Mouse (Mus musculus) liver, embryonic 16.5 days (tissue): ENCODE data around the gene Gm28710. TPM values are rescaled to one million over a fixed set of nuclear protein-coding genes. Genes with fewer than 3 reads are reported as not detected.

Source experiments
- ATAC-seq: fragments of 200-750 bp; cut with Nextera tagmentation; 2 replicates; pipeline ENCODE4 v1.8.0; 2017; ENCODE audit warnings: low read depth, mild to moderate bottlenecking, moderate number of reproducible peaks, moderate library complexity
- H3K27ac ChIP-seq: fragments of 300-500 bp; sonication (generic); 2 replicates; pipeline ENCODE4 v1.5.1; 2014; ENCODE audit warnings: mild to moderate bottlenecking, low read length
- H3K27me3 ChIP-seq: fragments of 300-500 bp; sonication (generic); 2 replicates; pipeline ENCODE4 v1.6.1; 2014; ENCODE audit warnings: low read depth, low read length, mixed read lengths; ENCODE audit not compliant: control insufficient read depth, insufficient read depth
- H3K36me3 ChIP-seq: fragments of 300-500 bp; sonication (generic); 2 replicates; pipeline ENCODE4 v1.6.1; 2014; ENCODE audit warnings: mild to moderate bottlenecking; ENCODE audit not compliant: control insufficient read depth, insufficient read depth
- H3K4me1 ChIP-seq: fragments of 300-500 bp; sonication (generic); 2 replicates; pipeline ENCODE4 v1.6.1; 2014; ENCODE audit warnings: low read depth, low read length, mixed read lengths; ENCODE audit not compliant: control insufficient read depth
- H3K4me2 ChIP-seq: fragments of 300-500 bp; sonication (generic); 2 replicates; pipeline ENCODE4 v1.6.1; 2014; ENCODE audit warnings: low read depth, low read length, mixed read lengths
- H3K4me3 ChIP-seq: fragments of 300-500 bp; sonication (generic); 2 replicates; pipeline ENCODE4 v1.5.1; 2014; ENCODE audit warnings: low read depth, mild to moderate bottlenecking, low read length
- H3K9ac ChIP-seq: fragments of 300-500 bp; sonication (generic); 2 replicates; pipeline ENCODE4 v1.6.1; 2014; ENCODE audit warnings: low read depth, low read length
- H3K9me3 ChIP-seq: fragments of 300-500 bp; sonication (generic); replicated peaks from 2 replicates; pipeline ENCODE4 v1.6.1; 2016; ENCODE audit warnings: low read length; ENCODE audit not compliant: control insufficient read depth
- WGBS: fragments of 180-500 bp; shearing (Covaris S2); extraction: QIAGEN DNeasy Blood & Tissue Kit; methylation state at CpG from one replicate; pipeline ENCODE4 v1.1.7; 2014; ENCODE audit not compliant: insufficient replicate concordance; 5-methylcytosine and 5-hydroxymethylcytosine counted together
- polyA plus RNA-seq: library from polyadenylated mRNA; unstranded; fragments of >200 nt; fragmentation: Nextera tagmentation; extraction: Ambion mirVana; gene quantifications from 2 replicates; pipeline ENCODE4 v1.2.1, GENCODE M21; 2015

Gene Gm28710
- not detected in 2 replicates for polyA plus RNA-seq

DNA sequence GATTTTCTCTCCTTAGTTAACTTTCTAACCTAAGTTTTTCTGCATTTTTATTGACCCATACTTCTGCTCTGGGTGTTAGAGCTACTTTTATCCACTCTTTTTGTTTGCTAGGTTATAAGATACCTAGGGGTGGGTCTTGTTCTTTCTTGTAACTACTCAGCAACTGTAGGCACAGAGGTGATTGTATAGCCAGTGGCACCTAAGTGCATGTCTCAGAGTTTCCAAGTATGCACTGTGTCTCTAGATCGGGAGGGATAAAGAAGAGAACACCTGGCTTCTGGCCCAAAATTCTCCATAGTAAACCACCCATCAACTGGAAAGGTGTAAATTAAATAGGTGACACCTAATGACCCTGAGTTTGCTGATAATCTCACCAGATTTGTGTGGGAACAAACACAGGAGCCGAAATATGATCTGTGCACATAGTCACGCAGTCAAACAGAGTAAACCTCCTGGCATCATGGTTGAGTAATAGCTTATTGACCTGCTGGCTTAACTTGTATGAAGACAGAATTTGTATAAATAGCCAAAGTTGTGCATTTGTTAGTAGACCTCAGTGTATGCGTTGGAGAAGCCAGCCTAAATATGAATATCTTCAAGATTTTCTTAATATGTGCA, at the start of gene Gm28710:
TSS of gene Gm28710 (plus strand) at position 568 of the 618 bp plus-strand sequence.
- ATAC-seq = no peak
- no peaks in the 10 kb centered on the region for H3K4me1 ChIP-seq
- no peaks in the 10 kb centered on the region for H3K27me3 ChIP-seq
- H3K36me3 ChIP-seq = no peaks in the 10 kb centered on the region
- H3K4me3 ChIP-seq = no peak within 1 kb of the TSS
- H3K4me2 ChIP-seq = no peak within 1 kb of the TSS
- H3K27ac ChIP-seq = no peak within 1 kb of the TSS
- WGBS = 62% methylated on average over 4 of the region's 4 CpGs
- H3K9me3 ChIP-seq = no peaks in the 10 kb centered on the region
- no peak within 1 kb of the TSS for H3K9ac ChIP-seq

- H3K4me1 ChIP-seq = no peaks in the 10 kb centered on the region
- no peak for ATAC-seq
- H3K9ac ChIP-seq = no peak overlapping the region
- H3K9me3 ChIP-seq = no peaks in the 10 kb centered on the region
- no peaks in the 10 kb centered on the region for H3K36me3 ChIP-seq
- H3K27me3 ChIP-seq = no peaks in the 10 kb centered on the region
- WGBS = 44% methylated on average over 2 of the region's 2 CpGs
- H3K4me3 ChIP-seq = no peak overlapping the region
- H3K27ac ChIP-seq = no peak overlapping the region
- no peak overlapping the region for H3K4me2 ChIP-seq
These were observed 14.4 kb upstream of the Gm28710 start for GRCm38 (mm10) chr5:16777176-16777575.

- H3K27ac ChIP-seq = no peak overlapping the region
- no peak overlapping the region for H3K9ac ChIP-seq
- no peak overlapping the region for H3K4me2 ChIP-seq
- 62% methylated on average over 6 of the region's 6 CpGs for whole genome bisulfite sequencing
- H3K27me3 ChIP-seq = no peaks in the 10 kb centered on the region
- H3K4me1 ChIP-seq = no peaks in the 10 kb centered on the region
- ATAC-seq = no peak
- no peaks in the 10 kb centered on the region for H3K36me3 ChIP-seq
- H3K9me3 ChIP-seq = no peaks in the 10 kb centered on the region
- no peak overlapping the region for H3K4me3 ChIP-seq
These were observed 12.9 kb upstream of the Gm28710 start for GRCm38 (mm10) chr5:16778610-16779172.

DNA sequence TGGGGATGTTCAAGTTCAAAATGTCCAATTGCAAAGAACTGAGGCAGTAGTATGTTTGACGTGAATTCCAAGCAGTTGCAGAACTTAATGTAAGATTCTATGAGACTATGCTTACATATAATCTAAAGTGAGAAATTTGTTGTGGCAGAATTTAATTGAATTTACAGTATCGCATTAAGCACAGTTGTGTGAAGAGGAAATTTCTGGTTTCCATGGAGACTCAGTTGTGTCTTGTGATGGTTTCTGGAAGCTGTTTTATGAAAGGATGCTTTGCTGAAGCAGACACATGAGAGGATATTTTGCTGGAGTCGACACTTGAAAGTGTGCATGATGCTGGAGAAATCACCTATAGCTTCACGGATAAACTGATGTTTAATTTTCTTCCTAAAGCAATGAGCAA, 6.0 kb upstream of the Gm28710 start:
- 72% methylated on average over 4 of the region's 4 CpGs for WGBS

DNA sequence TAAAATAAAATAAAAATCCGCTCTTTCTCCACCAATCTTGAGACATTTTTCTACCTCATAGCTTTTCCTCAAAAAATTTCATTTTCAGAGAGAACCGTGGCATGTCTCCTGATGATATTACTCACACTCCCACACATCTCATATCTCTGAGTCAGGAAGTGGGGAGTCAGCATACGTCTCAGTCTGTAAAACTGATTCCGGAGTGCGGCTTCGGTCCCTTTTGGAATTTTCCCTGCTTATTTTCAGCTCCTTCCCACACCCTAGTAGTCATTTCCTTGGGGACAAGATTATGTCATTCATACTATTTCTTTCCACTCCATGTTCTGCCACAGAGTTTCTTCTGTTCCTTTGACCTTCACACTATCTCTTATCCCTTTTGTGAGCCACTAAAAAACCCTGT, 3.4 kb downstream of the Gm28710 start:
- Histone ChIP-seq H3K4me2 (no peak overlapping the region), H3K27ac (no peak overlapping the region)

More for the DNA sequence above, 6.0 kb upstream of the Gm28710 start:
- Histone ChIP-seq H3K9ac (no peak overlapping the region), H3K4me2 (no peak overlapping the region), H3K4me3 (no peak overlapping the region), H3K36me3 (no peaks in the 10 kb centered on the region), H3K27me3 (no peaks in the 10 kb centered on the region), H3K27ac (no peak overlapping the region), H3K9me3 (no peaks in the 10 kb centered on the region), H3K4me1 (no peaks in the 10 kb centered on the region)
- ATAC-seq = no peak

DNA sequence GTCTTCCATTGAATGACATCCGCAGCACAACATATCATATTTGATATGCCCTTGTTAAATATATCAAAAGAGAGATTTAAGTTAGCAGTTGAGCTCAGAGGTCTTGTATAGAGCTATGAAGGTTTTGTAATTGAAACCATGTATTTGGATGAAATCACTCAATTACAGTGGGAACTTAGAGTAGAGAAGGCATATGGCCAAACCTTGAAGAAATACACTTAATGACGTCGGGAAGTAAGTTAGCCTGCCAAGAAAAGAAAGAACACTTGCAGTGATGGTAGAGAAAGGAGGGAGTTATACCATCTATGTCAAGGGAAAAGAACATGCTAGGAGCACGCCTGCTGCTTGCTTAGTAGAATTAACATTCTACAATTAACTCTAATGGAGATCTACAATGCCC, 11.1 kb downstream of the Gm28710 start:
- no peak overlapping the region for H3K9ac ChIP-seq
- no peaks in the 10 kb centered on the region for H3K9me3 ChIP-seq
- no peak for ATAC-seq
- WGBS = 59% methylated on average over 4 of the region's 4 CpGs
- H3K27me3 ChIP-seq = no peaks in the 10 kb centered on the region
- H3K36me3 ChIP-seq = no peaks in the 10 kb centered on the region
- no peaks in the 10 kb centered on the region for H3K4me1 ChIP-seq
- no peak overlapping the region for H3K27ac ChIP-seq
- no peak overlapping the region for H3K4me2 ChIP-seq
- H3K4me3 ChIP-seq = no peak overlapping the region

More for the DNA sequence above, 3.4 kb downstream of the Gm28710 start:
- Histone ChIP-seq H3K4me3 (no peak overlapping the region), H3K36me3 (no peaks in the 10 kb centered on the region), H3K9ac (no peak overlapping the region), H3K4me1 (no peaks in the 10 kb centered on the region), H3K9me3 (no peaks in the 10 kb centered on the region), H3K27me3 (no peaks in the 10 kb centered on the region)
- ATAC-seq = no peak
- 56% methylated on average over 6 of the region's 6 CpGs for WGBS

GRCm38 (mm10) chr5:16838991-16839390, 47.4 kb downstream of the Gm28710 start:
- no peak for ATAC-seq
- H3K36me3 ChIP-seq = no peaks in the 10 kb centered on the region
- no peak overlapping the region for H3K9ac ChIP-seq

DNA sequence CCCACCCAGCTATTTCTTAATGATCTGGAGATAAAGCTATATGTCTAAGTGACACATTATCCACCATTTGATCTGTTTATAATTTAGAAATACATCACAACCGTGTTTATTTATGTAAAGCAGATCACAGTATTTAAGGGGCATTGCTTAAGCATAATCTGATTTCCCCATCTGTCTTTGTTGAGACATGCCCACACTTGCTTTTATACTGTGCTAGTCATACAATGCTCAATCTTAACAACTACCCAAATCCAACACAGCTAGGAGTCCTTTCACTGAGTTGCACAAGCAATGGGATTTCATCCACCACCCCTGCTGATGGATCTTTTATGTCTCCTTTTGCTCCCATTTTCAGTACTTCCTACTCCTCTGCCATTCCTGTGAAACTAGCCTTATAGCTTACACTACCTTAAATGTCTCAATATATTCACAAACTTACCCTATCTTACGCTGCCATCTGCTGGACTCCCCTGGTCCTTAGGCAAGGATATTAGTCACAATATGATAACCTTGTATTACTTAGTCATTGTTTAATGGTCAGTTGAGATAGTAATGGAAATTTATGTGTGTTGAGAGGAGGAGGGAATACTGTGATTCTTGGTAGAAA, 77.8 kb downstream of the Gm28710 start:
- no peak for ATAC-seq
- no peak overlapping the region for H3K4me3 ChIP-seq
- WGBS = 32% methylated on average over 2 of the region's 2 CpGs

More at GRCm38 (mm10) chr5:16838991-16839390, 47.4 kb downstream of the Gm28710 start:
- H3K4me3 ChIP-seq = no peak overlapping the region
- no peaks in the 10 kb centered on the region for H3K9me3 ChIP-seq
- H3K4me1 ChIP-seq = no peaks in the 10 kb centered on the region
- H3K4me2 ChIP-seq = no peak overlapping the region
- no peak overlapping the region for H3K27ac ChIP-seq
- no peaks in the 10 kb centered on the region for H3K27me3 ChIP-seq

GRCm38 (mm10) chr5:16894161-16894560, 102.6 kb downstream of the Gm28710 start:
- WGBS = 9% methylated on average over 1 of the region's 1 CpGs
- H3K9ac ChIP-seq = no peak overlapping the region
- no peak overlapping the region for H3K4me2 ChIP-seq
- no peaks in the 10 kb centered on the region for H3K9me3 ChIP-seq
- no peak overlapping the region for H3K4me3 ChIP-seq
- no peak overlapping the region for H3K27ac ChIP-seq
- no peak for ATAC-seq
- no peaks in the 10 kb centered on the region for H3K4me1 ChIP-seq
- no peaks in the 10 kb centered on the region for H3K36me3 ChIP-seq
- no peaks in the 10 kb centered on the region for H3K27me3 ChIP-seq

More for the DNA sequence above, 77.8 kb downstream of the Gm28710 start:
- Histone ChIP-seq H3K4me2 (no peak overlapping the region), H3K9me3 (no peaks in the 10 kb centered on the region), H3K27ac (no peak overlapping the region), H3K4me1 (no peaks in the 10 kb centered on the region), H3K27me3 (no peaks in the 10 kb centered on the region), H3K9ac (no peak overlapping the region), H3K36me3 (no peaks in the 10 kb centered on the region)
